Mouse (Mus musculus): ENCODE results near the gene Naga. TPM values are rescaled to one million over a fixed set of nuclear protein-coding genes. Genes with fewer than 3 reads are reported as not detected.
A peak's percentile ranks its signal among the peaks of the same experiment; 100 is the strongest.

Gene Naga
- 23.0 and 27.3 TPM in 2 replicates for polyA plus RNA-seq (2014; fragmentation: Nextera tagmentation; extraction: Ambion mirVana)

GRCm38 (mm10) chr15:82338593-82339112 lies at the start of gene Naga, which contains the start of the genes Pheta2 and Smdt1:
Gene Naga (minus strand): TSS chr15:82338925.
Gene Pheta2 (plus strand): TSS chr15:82338942.
Gene Smdt1 (plus strand): TSS chr15:82338959.
- H3K4me3 ChIP-seq (replicated peaks; ENCODE audit: low read depth, low read length) = peak within 1 kb of the TSS; percentile 52
- peak within 1 kb of the TSS; percentile 51 for H3K9ac ChIP-seq (replicated peaks; ENCODE audit: low read length)
- under 1% methylated on average over 41 of the region's 41 CpGs for WGBS
- DNase-seq = peak; percentile 97
- peak; percentile 88 for ATAC-seq (ENCODE audit: low FRiP score, low TSS enrichment)
- 0 out of 2 replicates have a peak within 1 kb of the TSS, but pooled peaks have one; percentile 16 for H3K27ac ChIP-seq (replicated peaks; ENCODE audit: low read depth, low read length)
- peaks cover 9% of the 10 kb centered on the region for H3K27me3 ChIP-seq (ENCODE audit: control insufficient read depth, insufficient read depth, low read length)
- H3K36me3 ChIP-seq (ENCODE audit: control insufficient read depth, insufficient read depth, low read length) = peaks cover 8% of the 10 kb centered on the region; the same call in 1 of the 2 replicates
- H3K9me3 ChIP-seq (ENCODE audit: control insufficient read depth, low read length) = no peaks in the 10 kb centered on the region
- H3K4me2 ChIP-seq (ENCODE audit: low read length) = peak within 1 kb of the TSS; percentile 69
- H3K4me1 ChIP-seq (ENCODE audit: control insufficient read depth, insufficient read depth, low read length) = peaks cover 14% of the 10 kb centered on the region

DNA sequence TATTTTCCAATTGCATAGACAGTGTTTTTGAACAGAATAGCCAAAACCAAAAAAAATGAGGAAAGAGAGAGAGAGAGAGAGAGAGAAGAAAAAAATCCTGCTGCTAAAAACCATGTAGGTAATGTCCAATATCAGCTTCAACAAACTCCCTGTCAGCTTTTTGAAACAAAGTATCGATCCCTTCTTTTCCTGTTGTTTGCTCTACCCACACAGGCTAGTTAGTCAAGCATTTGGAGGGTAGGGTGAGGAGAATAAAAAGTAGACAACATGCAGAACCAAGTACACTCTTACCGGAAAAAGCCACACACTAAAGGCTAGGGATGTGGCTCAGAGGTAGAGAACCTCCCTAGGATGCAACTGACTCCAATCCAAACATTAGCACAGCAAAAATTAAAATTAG lies 47.0 kb upstream of the Naga start:
- Histone ChIP-seq H3K27me3 (ENCODE audit: control insufficient read depth, insufficient read depth, low read length) (no peaks in the 10 kb centered on the region), H3K4me3 (replicated peaks; ENCODE audit: low read depth, low read length) (no peak overlapping the region), H3K9ac (replicated peaks; ENCODE audit: low read length) (no peak overlapping the region), H3K4me2 (ENCODE audit: low read length) (no peak overlapping the region), H3K4me1 (ENCODE audit: control insufficient read depth, insufficient read depth, low read length) (peaks cover 4% of the 10 kb centered on the region), H3K27ac (replicated peaks; ENCODE audit: low read depth, low read length) (no peak overlapping the region), H3K36me3 (ENCODE audit: control insufficient read depth, insufficient read depth, low read length) (no peaks in the 10 kb centered on the region), H3K9me3 (ENCODE audit: control insufficient read depth, low read length) (no peaks in the 10 kb centered on the region)
- WGBS = 95% methylated on average over 2 of the region's 2 CpGs
- no peak for DNase-seq
- ATAC-seq (ENCODE audit: low FRiP score, low TSS enrichment) = no peak

DNA sequence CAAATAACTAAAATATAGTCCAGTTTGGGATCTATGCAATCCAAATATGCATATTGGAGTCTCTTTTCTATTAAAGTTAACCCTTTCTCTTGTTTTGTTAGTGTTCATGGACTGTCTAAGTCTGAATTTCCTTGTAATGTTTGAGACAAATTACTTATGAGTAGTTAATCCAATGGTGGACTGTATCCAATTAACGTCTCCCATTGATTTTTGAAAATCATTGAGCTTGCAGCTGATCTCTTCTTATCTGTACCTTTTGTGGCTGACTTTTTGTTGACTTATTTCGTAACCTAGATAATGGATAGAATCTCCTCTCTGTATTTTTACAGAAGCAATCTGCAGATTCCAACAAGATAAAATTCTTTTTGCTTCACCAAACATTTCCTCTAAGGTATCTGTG lies 43.7 kb upstream of the Naga start:
- Histone ChIP-seq H3K4me3 (replicated peaks; ENCODE audit: low read depth, low read length) (no peak overlapping the region), H3K27me3 (ENCODE audit: control insufficient read depth, insufficient read depth, low read length) (no peaks in the 10 kb centered on the region), H3K27ac (replicated peaks; ENCODE audit: low read depth, low read length) (no peak overlapping the region), H3K9ac (replicated peaks; ENCODE audit: low read length) (no peak overlapping the region), H3K36me3 (ENCODE audit: control insufficient read depth, insufficient read depth, low read length) (no peaks in the 10 kb centered on the region), H3K9me3 (ENCODE audit: control insufficient read depth, low read length) (no peaks in the 10 kb centered on the region), H3K4me2 (ENCODE audit: low read length) (no peak overlapping the region), H3K4me1 (ENCODE audit: control insufficient read depth, insufficient read depth, low read length) (peaks cover 8% of the 10 kb centered on the region)
- DNase-seq (no peak), ATAC-seq (ENCODE audit: low FRiP score, low TSS enrichment) (no peak)
- WGBS = 90% methylated on average over 2 of the region's 2 CpGs

- Histone ChIP-seq H3K4me3 (replicated peaks; ENCODE audit: low read depth, low read length) (peak overlapping the region; percentile 29), H3K9ac (replicated peaks; ENCODE audit: low read length) (peak overlapping the region; percentile 40; the same call in 1 of the 2 replicates), H3K27me3 (ENCODE audit: control insufficient read depth, insufficient read depth, low read length) (no peaks in the 10 kb centered on the region), H3K4me1 (ENCODE audit: control insufficient read depth, insufficient read depth, low read length) (peaks cover 8% of the 10 kb centered on the region), H3K36me3 (ENCODE audit: control insufficient read depth, insufficient read depth, low read length) (no peaks in the 10 kb centered on the region), H3K27ac (replicated peaks; ENCODE audit: low read depth, low read length) (no peak overlapping the region), H3K9me3 (ENCODE audit: control insufficient read depth, low read length) (no peaks in the 10 kb centered on the region), H3K4me2 (ENCODE audit: low read length) (peak overlapping the region; percentile 54)
- WGBS = 33% methylated on average over 7 of the region's 7 CpGs
- ATAC-seq (ENCODE audit: low FRiP score, low TSS enrichment) (no peak), DNase-seq (peak; percentile 11)
Measured at GRCm38 (mm10) chr15:82380714-82381062, 42.0 kb upstream of the Naga start.

DNA sequence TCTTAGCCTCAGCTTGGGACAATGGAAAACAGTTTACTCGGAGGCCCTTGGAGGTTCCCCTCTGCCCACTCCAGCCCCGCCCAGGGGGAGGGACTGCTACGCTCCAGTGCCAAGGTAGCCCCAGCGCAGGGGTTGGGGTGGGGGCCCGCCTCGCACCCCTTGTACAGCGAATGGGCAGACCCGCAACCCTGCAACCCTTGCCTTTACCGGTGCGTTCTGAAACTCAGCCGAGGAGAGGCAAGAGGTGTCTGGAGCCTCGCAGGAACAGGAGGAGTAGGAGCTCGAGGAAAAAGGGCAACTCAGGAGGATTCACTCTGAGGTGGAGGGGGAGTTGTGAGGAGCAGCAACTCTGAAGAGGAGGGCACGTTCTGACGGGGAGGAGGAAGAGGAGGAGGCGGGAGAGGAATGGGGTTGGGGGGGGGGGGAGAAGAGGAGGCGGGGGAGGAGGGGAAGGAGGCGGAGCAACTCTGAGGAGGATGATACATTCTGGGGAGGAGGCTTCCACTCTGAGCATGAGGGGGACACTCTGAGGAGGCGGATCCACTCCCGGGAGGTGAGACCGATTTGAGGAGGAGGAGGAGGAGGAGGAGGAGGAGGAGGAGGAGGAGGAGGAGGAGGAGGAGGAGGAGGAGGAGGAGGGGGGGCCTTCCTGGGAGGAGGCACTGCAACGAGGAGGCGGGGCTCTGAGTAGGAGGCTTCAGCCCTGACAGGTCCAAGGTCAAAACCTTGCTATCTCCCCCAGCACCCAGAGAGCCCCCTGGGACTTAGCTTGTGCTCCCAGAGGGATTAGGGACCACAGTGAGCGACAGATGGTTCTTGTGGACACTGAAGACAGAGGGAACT lies 41.4 kb upstream of the Naga start, which contains the start of gene Cyp2d22:
Gene Cyp2d22 (minus strand): TSS at position 390 of the 843 bp plus-strand sequence.
- no peaks in the 10 kb centered on the region for H3K27me3 ChIP-seq (ENCODE audit: control insufficient read depth, insufficient read depth, low read length)
- H3K4me3 ChIP-seq (replicated peaks; ENCODE audit: low read depth, low read length) = peak within 1 kb of the TSS; percentile 29
- H3K27ac ChIP-seq (replicated peaks; ENCODE audit: low read depth, low read length) = no peak within 1 kb of the TSS
- H3K9ac ChIP-seq (replicated peaks; ENCODE audit: low read length) = peak within 1 kb of the TSS; percentile 40; the same call in 1 of the 2 replicates
- peak; percentile 49 for DNase-seq
- ATAC-seq (ENCODE audit: low FRiP score, low TSS enrichment) = peak; percentile 55
- under 1% methylated on average over 19 of the region's 24 CpGs for WGBS
- H3K9me3 ChIP-seq (ENCODE audit: control insufficient read depth, low read length) = no peaks in the 10 kb centered on the region
- H3K36me3 ChIP-seq (ENCODE audit: control insufficient read depth, insufficient read depth, low read length) = no peaks in the 10 kb centered on the region
- H3K4me2 ChIP-seq (ENCODE audit: low read length) = peak within 1 kb of the TSS; percentile 54
- peaks cover 8% of the 10 kb centered on the region for H3K4me1 ChIP-seq (ENCODE audit: control insufficient read depth, insufficient read depth, low read length)

DNA sequence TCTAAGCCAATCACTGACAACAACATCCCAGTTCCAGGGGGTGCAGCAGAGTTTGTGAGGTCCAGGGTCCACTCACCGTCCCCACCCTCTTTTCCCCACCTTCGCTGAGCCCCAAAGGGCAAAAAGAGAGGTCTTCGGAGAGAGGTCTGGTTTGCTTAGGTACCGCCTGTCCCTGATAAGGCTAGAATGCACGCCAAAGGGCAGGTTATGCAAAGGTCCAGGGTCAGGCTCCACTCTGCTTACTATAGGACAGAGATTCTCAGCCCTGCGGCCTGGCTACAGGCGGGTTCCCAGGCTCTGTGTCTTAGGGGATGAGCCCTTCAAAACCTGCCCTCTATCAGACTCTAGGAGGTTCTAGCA lies 40.8 kb upstream of the Naga start:
- H3K4me1 ChIP-seq (ENCODE audit: control insufficient read depth, insufficient read depth, low read length) = peaks cover 8% of the 10 kb centered on the region
- H3K27me3 ChIP-seq (ENCODE audit: control insufficient read depth, insufficient read depth, low read length) = no peaks in the 10 kb centered on the region
- H3K9me3 ChIP-seq (ENCODE audit: control insufficient read depth, low read length) = no peaks in the 10 kb centered on the region
- no peak for DNase-seq
- H3K4me3 ChIP-seq (replicated peaks; ENCODE audit: low read depth, low read length) = peak overlapping the region; percentile 21
- peak overlapping the region; percentile 54 for H3K4me2 ChIP-seq (ENCODE audit: low read length)
- 22% methylated on average over 7 of the region's 7 CpGs for WGBS
- no peaks in the 10 kb centered on the region for H3K36me3 ChIP-seq (ENCODE audit: control insufficient read depth, insufficient read depth, low read length)
- ATAC-seq (ENCODE audit: low FRiP score, low TSS enrichment) = peak; percentile 40; the same call in 1 of the 2 replicates
- no peak overlapping the region for H3K27ac ChIP-seq (replicated peaks; ENCODE audit: low read depth, low read length)
- no peak overlapping the region for H3K9ac ChIP-seq (replicated peaks; ENCODE audit: low read length)

DNA sequence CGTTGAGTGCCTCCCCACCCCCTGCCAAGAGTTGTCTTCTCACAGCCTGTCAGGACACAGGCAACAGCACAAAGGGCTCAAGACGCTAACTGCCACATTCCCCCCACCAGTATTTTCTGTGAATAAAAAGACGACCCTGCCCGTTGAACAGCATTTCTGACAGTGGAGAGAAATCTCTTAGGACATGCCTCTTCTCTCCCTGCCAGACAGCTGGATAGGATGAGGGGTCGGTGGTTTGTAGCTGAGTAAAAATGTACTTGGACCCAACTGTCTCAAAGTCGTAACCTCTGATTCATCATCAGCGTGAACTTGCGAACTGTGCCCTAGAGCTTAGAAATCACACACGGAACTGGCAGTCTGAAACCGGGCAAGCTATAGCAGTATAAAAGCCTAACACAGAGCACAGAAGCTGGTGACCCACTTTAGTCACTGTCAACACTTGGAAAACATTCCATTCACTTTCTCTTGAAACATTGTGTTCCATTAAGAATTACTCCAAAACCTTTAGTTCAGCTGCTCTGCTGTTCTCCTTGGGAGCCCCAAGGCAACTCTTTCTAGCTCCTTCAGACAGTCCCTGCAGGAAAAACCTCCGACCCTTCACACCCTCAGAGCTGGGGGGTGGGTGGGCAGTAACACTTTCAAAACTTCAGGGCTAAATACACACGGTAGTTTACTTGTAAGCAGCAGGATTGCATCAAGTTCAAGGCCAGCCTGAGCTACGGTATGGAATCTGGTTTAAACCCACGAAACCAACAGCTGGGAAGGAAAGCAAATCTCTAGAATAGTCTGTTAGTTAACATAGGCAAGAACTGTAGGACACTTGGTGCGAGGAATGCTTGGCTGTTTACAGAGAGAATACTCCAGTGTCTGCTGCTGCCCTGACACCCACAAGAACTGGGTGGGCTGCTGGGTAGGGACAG lies 39.8 kb upstream of the Naga start:
- 51% methylated on average over 15 of the region's 15 CpGs for WGBS
- H3K27me3 ChIP-seq (ENCODE audit: control insufficient read depth, insufficient read depth, low read length) = no peaks in the 10 kb centered on the region
- ATAC-seq (ENCODE audit: low FRiP score, low TSS enrichment) = no peak
- H3K4me3 ChIP-seq (replicated peaks; ENCODE audit: low read depth, low read length) = no peak overlapping the region
- DNase-seq = no peak
- no peak overlapping the region for H3K27ac ChIP-seq (replicated peaks; ENCODE audit: low read depth, low read length)
- no peak overlapping the region for H3K9ac ChIP-seq (replicated peaks; ENCODE audit: low read length)
- no peak overlapping the region for H3K4me2 ChIP-seq (ENCODE audit: low read length)
- H3K4me1 ChIP-seq (ENCODE audit: control insufficient read depth, insufficient read depth, low read length) = peaks cover 8% of the 10 kb centered on the region
- H3K36me3 ChIP-seq (ENCODE audit: control insufficient read depth, insufficient read depth, low read length) = no peaks in the 10 kb centered on the region
- H3K9me3 ChIP-seq (ENCODE audit: control insufficient read depth, low read length) = no peaks in the 10 kb centered on the region

DNA sequence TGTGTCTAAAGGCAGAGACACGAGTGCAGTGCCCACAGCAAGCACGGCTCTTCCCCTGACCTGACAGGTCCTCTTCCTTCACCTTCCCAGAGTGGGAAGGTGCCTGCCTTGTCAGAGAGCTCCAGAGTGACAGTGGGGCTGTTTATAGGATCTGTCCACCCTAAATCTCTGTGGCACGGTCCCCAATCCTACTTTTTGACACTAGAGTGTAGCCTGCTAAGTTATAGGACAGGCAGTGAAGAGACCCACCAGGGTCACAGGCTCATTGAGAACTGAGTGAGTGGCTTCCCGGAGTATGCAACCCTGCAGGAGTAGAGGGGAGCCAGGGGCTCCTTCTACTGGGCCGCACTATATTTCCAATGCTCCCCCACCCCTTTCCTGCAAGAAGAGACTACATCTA lies 39.0 kb upstream of the Naga start:
- Histone ChIP-seq H3K4me2 (ENCODE audit: low read length) (no peak overlapping the region), H3K27me3 (ENCODE audit: control insufficient read depth, insufficient read depth, low read length) (no peaks in the 10 kb centered on the region), H3K9me3 (ENCODE audit: control insufficient read depth, low read length) (no peaks in the 10 kb centered on the region), H3K4me3 (replicated peaks; ENCODE audit: low read depth, low read length) (no peak overlapping the region), H3K4me1 (ENCODE audit: control insufficient read depth, insufficient read depth, low read length) (peaks cover 8% of the 10 kb centered on the region), H3K9ac (replicated peaks; ENCODE audit: low read length) (no peak overlapping the region), H3K36me3 (ENCODE audit: control insufficient read depth, insufficient read depth, low read length) (no peaks in the 10 kb centered on the region), H3K27ac (replicated peaks; ENCODE audit: low read depth, low read length) (no peak overlapping the region)
- DNase-seq (no peak), ATAC-seq (ENCODE audit: low FRiP score, low TSS enrichment) (no peak)
- 81% methylated on average over 5 of the region's 5 CpGs for WGBS
